Mouse (Mus musculus): Measurements from ENCODE around the gene Mgll.

- TF ChIP-seq POLR2A (IDR thresholded peaks at IDR 0.05; ENCODE audit: borderline replicate concordance, extremely low read depth, low read depth, low read length): no peak
- TF ChIP-seq CTCF (IDR thresholded peaks at IDR 0.05; ENCODE audit: insufficient read depth, low read length): no peak
Measured at GRCm38 (mm10) chr6:88770300-88770904, 46.2 kb downstream of the Mgll start.

Data from lung, adult 2 months (tissue).